Mouse (Mus musculus) midbrain, embryonic 14.5 days (tissue): ENCODE measurements around the gene Gm37419. TPM values are rescaled to one million over a fixed set of nuclear protein-coding genes. Genes with fewer than 3 reads are reported as not detected.

Source experiments
- ATAC-seq: fragments of 200-750 bp; cut with Nextera tagmentation; 2 replicates; pipeline ENCODE4 v1.8.0; 2017; ENCODE audit warnings: moderate number of reproducible peaks, moderate library complexity; ENCODE audit not compliant: low FRiP score, low TSS enrichment
- DNase-seq: peaks from one replicate; pipeline ENCODE4 v3.0.0-alpha.2; 2015
- H3K27ac ChIP-seq: fragments of 300-500 bp; sonication (generic); replicated peaks from 2 replicates; pipeline ENCODE4 v1.5.1; 2014; ENCODE audit warnings: mild to moderate bottlenecking, low read depth, low read length, moderate library complexity
- H3K27me3 ChIP-seq: fragments of 300-500 bp; sonication (generic); 2 replicates; pipeline ENCODE4 v1.6.1; 2014; ENCODE audit warnings: low read length, control low read depth, mixed read lengths; ENCODE audit not compliant: control insufficient read depth, insufficient read depth
- H3K36me3 ChIP-seq: fragments of 300-500 bp; sonication (generic); 2 replicates; pipeline ENCODE4 v1.6.1; 2014; ENCODE audit warnings: low read length, control low read depth; ENCODE audit not compliant: control insufficient read depth, insufficient read depth
- H3K4me1 ChIP-seq: fragments of 300-500 bp; sonication (generic); 2 replicates; pipeline ENCODE4 v1.6.1; 2014; ENCODE audit warnings: mild to moderate bottlenecking, antibody characterized with exemption, low read length, control low read depth; ENCODE audit not compliant: control insufficient read depth, insufficient read depth
- H3K4me2 ChIP-seq: fragments of 300-500 bp; sonication (generic); 2 replicates; pipeline ENCODE4 v1.6.1; 2014; ENCODE audit warnings: mild to moderate bottlenecking, low read length, moderate library complexity
- H3K4me3 ChIP-seq: fragments of 300-500 bp; sonication (generic); replicated peaks from 2 replicates; pipeline ENCODE4 v1.5.1; 2014; ENCODE audit warnings: low read depth, low read length
- H3K9ac ChIP-seq: fragments of 300-500 bp; sonication (generic); replicated peaks from 2 replicates; pipeline ENCODE4 v1.6.1; 2014; ENCODE audit warnings: mild to moderate bottlenecking, low read length, moderate library complexity
- H3K9me3 ChIP-seq: fragments of 300-500 bp; sonication (generic); 2 replicates; pipeline ENCODE4 v1.6.1; 2016; ENCODE audit warnings: low read length, control low read depth, mixed read lengths; ENCODE audit not compliant: control insufficient read depth
- WGBS: fragments of 180-500 bp; shearing (Covaris S2); extraction: QIAGEN DNeasy Blood & Tissue Kit; methylation state at CpG from one replicate; pipeline ENCODE4 v1.1.7; 2014; 5-methylcytosine and 5-hydroxymethylcytosine counted together
- polyA plus RNA-seq: library from polyadenylated mRNA; unstranded; fragments of >200 nt; fragmentation: Nextera tagmentation; extraction: Ambion mirVana; gene quantifications from 2 replicates; pipeline ENCODE4 v1.2.1, GENCODE M21; 2014

Gm37419 gene
- polyA plus RNA-seq, 1 experiment from 2014 or later, result not detected

DNA sequence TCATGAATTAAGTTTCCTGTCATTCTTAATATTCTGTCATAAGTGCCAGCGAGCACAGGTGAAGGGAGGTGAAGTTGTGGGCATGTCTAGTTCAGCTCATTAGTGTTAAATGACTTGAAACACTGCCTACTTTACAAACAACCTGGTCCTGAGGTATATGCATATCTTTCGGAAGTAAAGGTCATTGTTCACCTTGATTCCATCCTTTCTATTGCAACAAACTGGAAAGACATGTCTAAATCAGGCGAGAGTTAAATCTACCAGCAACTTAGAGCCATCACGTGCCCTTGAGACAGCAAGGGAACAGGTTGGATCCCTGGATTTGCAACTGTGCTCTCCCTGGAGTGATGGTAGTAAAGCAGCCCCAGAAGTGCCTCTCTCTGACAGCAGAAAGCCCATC, 34.3 kb downstream of the Gm37419 start:
- ATAC-seq, result no peak
- WGBS, result 92% methylated on average over 4 of the region's 4 CpGs
- H3K36me3 ChIP-seq, result no peaks in the 10 kb centered on the region

DNA sequence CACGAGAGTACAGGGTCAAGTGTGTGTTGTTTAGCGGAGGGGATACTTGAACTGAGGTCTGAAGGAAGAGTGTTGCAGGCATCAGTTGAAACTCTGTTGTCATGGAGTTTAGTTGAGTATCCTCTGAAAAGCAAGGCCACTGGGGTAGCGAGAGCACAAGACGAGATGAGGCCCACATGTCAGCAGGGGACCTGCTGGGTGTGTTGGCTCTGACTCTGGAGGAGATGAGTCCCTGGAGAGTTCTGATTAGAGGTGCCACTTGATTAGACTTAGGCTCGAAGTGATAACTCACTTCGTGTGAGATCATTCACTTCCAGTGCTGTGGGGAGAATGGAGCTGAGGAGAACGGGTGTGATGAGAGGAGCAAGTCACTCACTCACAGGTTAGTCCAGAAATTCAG, 37.2 kb downstream of the Gm37419 start:
- no peaks in the 10 kb centered on the region for H3K27me3 ChIP-seq
- no peak for ATAC-seq
- no peaks in the 10 kb centered on the region for H3K9me3 ChIP-seq
- no peak for DNase-seq
- H3K4me1 ChIP-seq, result no peaks in the 10 kb centered on the region
- no peak overlapping the region for H3K9ac ChIP-seq
- H3K4me3 ChIP-seq, result no peak overlapping the region
- no peaks in the 10 kb centered on the region for H3K36me3 ChIP-seq
- H3K27ac ChIP-seq, result no peak overlapping the region
- 75% methylated on average over 7 of the region's 7 CpGs for WGBS
- no peak overlapping the region for H3K4me2 ChIP-seq

More for the DNA sequence above, 34.3 kb downstream of the Gm37419 start:
- Histone ChIP-seq H3K9ac (no peak overlapping the region), H3K27ac (no peak overlapping the region), H3K9me3 (no peaks in the 10 kb centered on the region), H3K4me1 (no peaks in the 10 kb centered on the region), H3K4me2 (no peak overlapping the region), H3K4me3 (no peak overlapping the region), H3K27me3 (no peaks in the 10 kb centered on the region)
- no peak for DNase-seq

DNA sequence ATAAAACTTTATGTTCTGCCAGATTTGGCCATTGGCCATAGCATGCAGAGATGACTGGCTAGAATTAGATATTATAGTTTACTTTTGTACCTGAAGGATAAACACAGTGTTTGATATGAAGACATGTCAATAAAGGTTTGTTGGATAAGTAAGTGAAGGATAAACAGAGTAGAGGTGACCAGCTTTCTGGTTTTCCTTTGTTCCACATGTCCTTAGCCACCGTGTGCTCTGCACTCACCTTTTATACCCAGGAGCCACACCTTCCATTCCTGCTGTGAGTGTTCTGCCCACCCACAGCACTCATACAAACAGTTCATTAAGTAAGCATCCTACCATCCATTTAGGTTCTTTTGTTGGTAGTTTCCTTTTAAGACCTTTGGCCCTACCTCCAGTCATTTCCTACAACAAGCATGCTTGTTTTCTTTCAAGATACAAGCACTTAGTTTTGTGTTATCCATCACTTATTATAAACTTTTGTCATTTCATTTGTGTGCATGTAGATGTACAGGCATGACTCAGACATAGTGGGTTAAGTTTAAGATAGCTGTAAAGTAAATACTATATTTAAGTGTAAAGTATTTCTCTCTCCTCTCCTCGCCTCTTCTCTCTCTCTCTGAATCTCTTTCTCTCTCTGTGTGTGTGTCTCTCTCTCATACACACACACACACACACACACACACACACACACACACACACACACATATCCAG, 41.8 kb downstream of the Gm37419 start:
- Histone ChIP-seq H3K27ac (no peak overlapping the region), H3K9ac (no peak overlapping the region), H3K4me3 (no peak overlapping the region), H3K9me3 (no peaks in the 10 kb centered on the region), H3K4me2 (no peak overlapping the region), H3K36me3 (no peaks in the 10 kb centered on the region), H3K4me1 (no peaks in the 10 kb centered on the region), H3K27me3 (no peaks in the 10 kb centered on the region)
- ATAC-seq, result no peak
- DNase-seq, result no peak
- WGBS, result 83% methylated on average over 2 of the region's 2 CpGs

DNA sequence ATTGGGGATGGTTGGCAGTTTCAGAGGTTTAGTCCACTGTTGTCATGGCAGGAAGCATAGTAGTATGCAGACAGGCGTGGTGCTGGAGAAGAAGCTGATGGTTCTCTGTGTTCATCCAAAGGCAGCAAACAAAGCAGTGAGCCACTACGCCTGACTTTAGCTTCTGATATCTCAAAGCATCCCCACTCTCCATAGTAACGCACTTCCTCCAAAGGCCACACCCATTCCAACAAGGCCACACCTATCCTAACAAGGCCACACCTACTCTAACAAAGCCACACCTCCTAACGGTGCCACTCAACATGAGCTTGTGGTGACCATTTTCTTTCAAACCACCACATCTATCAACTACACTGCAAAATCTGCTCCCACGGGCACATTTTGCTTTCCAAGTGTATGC, 45.0 kb downstream of the Gm37419 start:
- H3K36me3 ChIP-seq, result no peaks in the 10 kb centered on the region
- H3K4me1 ChIP-seq, result no peaks in the 10 kb centered on the region
- ATAC-seq (no peak), DNase-seq (no peak)
- H3K4me3 ChIP-seq, result no peak overlapping the region
- no peak overlapping the region for H3K4me2 ChIP-seq
- WGBS, result 93% methylated on average over 5 of the region's 5 CpGs
- H3K27me3 ChIP-seq, result no peaks in the 10 kb centered on the region
- H3K9ac ChIP-seq, result no peak overlapping the region
- no peak overlapping the region for H3K27ac ChIP-seq
- H3K9me3 ChIP-seq, result no peaks in the 10 kb centered on the region

DNA sequence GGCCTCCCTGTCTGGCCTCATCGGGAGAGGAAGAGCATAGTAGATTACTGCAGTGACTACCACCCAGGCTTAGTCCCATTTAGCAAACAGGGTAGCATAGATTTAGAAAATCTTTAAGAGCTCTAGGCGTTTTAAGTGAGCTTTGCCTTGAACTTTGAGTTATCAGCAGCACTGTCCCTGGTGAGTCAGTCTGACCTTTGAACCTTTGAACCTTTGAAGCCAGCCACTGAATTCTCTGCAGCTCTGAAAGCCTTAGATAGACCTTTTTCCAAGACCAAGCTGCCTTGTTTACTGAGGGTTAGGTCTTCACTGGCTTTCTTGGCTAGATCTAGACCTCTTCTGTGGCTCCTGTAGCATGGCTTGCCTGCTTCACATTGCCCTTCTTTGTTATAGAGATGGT, 46.2 kb downstream of the Gm37419 start:
- no peaks in the 10 kb centered on the region for H3K4me1 ChIP-seq
- H3K27me3 ChIP-seq, result no peaks in the 10 kb centered on the region
- H3K36me3 ChIP-seq, result no peaks in the 10 kb centered on the region
- no peak overlapping the region for H3K9ac ChIP-seq
- ATAC-seq (no peak), DNase-seq (no peak)
- WGBS, result 76% methylated on average over 2 of the region's 2 CpGs
- no peak overlapping the region for H3K27ac ChIP-seq
- H3K4me2 ChIP-seq, result no peak overlapping the region
- no peaks in the 10 kb centered on the region for H3K9me3 ChIP-seq
- H3K4me3 ChIP-seq, result no peak overlapping the region

DNA sequence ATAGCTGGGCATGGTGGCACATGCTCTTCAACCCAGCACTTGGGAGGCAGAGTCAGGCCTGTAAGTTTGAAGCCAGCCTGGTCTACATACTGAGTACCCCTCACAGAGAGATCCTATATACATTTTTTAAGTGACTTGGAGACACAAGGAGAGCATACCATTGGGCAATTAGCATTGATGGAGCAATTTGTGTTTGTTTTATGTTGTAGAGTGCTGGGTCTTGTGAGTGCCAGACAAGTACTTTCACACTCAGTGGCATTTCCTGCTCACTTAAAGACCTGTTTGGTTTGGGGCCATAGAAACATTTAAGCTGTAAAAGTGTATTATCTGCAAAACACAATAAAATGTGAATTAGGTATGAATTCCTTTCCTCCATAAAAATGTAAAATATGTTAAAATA, 47.5 kb downstream of the Gm37419 start:
- DNase-seq (no peak), ATAC-seq (no peak)
- Histone ChIP-seq H3K36me3 (no peaks in the 10 kb centered on the region), H3K4me2 (no peak overlapping the region), H3K27ac (no peak overlapping the region), H3K9ac (no peak overlapping the region), H3K4me1 (no peaks in the 10 kb centered on the region), H3K9me3 (no peaks in the 10 kb centered on the region), H3K4me3 (no peak overlapping the region), H3K27me3 (no peaks in the 10 kb centered on the region)

DNA sequence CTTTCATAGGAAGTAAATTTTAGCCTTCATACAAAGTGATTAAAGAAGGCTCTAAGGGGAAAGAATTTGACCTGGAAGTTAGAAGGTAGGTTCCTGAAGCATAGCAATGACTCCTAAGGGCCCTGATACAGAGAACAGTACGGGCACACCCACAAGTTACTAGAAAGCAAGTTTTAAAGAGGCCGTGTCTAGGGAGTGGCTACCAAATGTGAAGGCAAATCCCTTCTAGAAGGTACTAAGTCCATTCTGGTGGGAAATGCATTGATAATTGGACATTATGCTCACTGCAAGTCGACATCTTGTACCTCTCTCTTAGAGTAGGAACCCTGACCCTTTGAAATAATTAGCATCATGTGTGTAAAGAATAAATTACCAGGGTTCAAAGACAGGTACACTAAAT, 48.1 kb downstream of the Gm37419 start:
- Histone ChIP-seq H3K4me1 (no peaks in the 10 kb centered on the region), H3K9me3 (no peaks in the 10 kb centered on the region), H3K9ac (no peak overlapping the region), H3K36me3 (no peaks in the 10 kb centered on the region), H3K4me2 (no peak overlapping the region), H3K27ac (no peak overlapping the region), H3K27me3 (no peaks in the 10 kb centered on the region), H3K4me3 (no peak overlapping the region)
- ATAC-seq (no peak), DNase-seq (no peak)
- WGBS, result 91% methylated on average over 3 of the region's 3 CpGs

Other genes with a start within 250 kb of the Gm37419 start
- 257 and 380 TPM in 2 replicates for gene Sst, start 97.5 kb upstream of the Gm37419 start, polyA plus RNA-seq
- gene Rtp2, start 56.1 kb upstream of the Gm37419 start, polyA plus RNA-seq, result not detected in 2 replicates
- gene Bcl6, start 370 bp downstream of the Gm37419 start, polyA plus RNA-seq, result 0.26 and 0.39 TPM in 2 replicates